Mouse (Mus musculus) liver, embryonic 12.5 days (tissue): ENCODE results near the gene Sox5. TPM values are rescaled to one million over a fixed set of nuclear protein-coding genes. Genes with fewer than 3 reads are reported as not detected.

ENCODE experiments used
- ATAC-seq: fragments of 200-750 bp; cut with Nextera tagmentation; 2 replicates; pipeline ENCODE4 v1.8.0; 2017; ENCODE audit warnings: moderate number of reproducible peaks, mild to moderate bottlenecking, moderate library complexity
- H3K27ac ChIP-seq: fragments of 300-500 bp; sonication (generic); 2 replicates; pipeline ENCODE4 v1.5.1; 2016; ENCODE audit warnings: mild to moderate bottlenecking
- H3K27me3 ChIP-seq: fragments of 300-500 bp; sonication (generic); replicated peaks from 2 replicates; pipeline ENCODE4 v1.6.1; 2016; ENCODE audit warnings: mild to moderate bottlenecking, moderate library complexity
- H3K36me3 ChIP-seq: fragments of 300-500 bp; sonication (generic); 2 replicates; pipeline ENCODE4 v1.6.1; 2016; ENCODE audit warnings: mild to moderate bottlenecking, moderate library complexity
- H3K4me1 ChIP-seq: fragments of 300-500 bp; sonication (generic); 2 replicates; pipeline ENCODE4 v1.6.1; 2016
- H3K4me2 ChIP-seq: fragments of 300-500 bp; sonication (generic); 2 replicates; pipeline ENCODE4 v1.6.1; 2016; ENCODE audit warnings: mild to moderate bottlenecking, moderate library complexity
- H3K4me3 ChIP-seq: fragments of 300-500 bp; sonication (generic); 2 replicates; pipeline ENCODE4 v1.5.1; 2016; ENCODE audit warnings: mild to moderate bottlenecking, moderate library complexity
- H3K9ac ChIP-seq: fragments of 300-500 bp; sonication (generic); 2 replicates; pipeline ENCODE4 v1.6.1; 2016; ENCODE audit warnings: mild to moderate bottlenecking, moderate library complexity
- H3K9me3 ChIP-seq: fragments of 300-500 bp; sonication (generic); replicated peaks from 2 replicates; pipeline ENCODE4 v1.6.1; 2016; ENCODE audit warnings: mild to moderate bottlenecking, moderate library complexity
- WGBS: fragments of 180-500 bp; shearing (Covaris S2); methylation state at CpG from one replicate; pipeline ENCODE4 v1.1.7; 2016; ENCODE audit not compliant: insufficient replicate concordance; 5-methylcytosine and 5-hydroxymethylcytosine counted together
- polyA plus RNA-seq: library from polyadenylated mRNA; unstranded; fragments of >200 nt; fragmentation: Nextera tagmentation; extraction: Ambion mirVana; gene quantifications from 2 replicates; pipeline ENCODE4 v1.2.1, GENCODE M21; 2016

Sox5 gene
- polyA plus RNA-seq, 1 experiment from 2014 or later, result 6.2 TPM

DNA sequence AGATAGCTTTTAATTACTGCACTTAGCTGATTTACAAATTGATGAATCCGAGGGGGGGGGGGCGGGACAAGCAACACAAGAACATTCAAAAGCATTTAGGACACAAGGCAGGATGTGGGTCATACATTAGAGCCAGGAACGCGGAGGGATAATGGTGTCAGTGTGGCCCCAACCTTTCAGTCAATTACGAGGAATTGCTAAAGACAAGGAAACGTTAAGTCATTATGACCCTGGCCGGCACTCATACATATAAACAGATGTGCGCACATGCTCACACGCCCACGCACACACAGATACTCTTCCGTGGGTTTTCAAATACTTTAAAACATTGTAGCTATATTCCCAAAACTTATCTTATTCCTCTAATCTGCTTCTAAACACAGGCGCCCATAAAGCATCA lies 19.9 kb downstream of the Sox5 start:
- Histone ChIP-seq H3K9me3 (no peaks in the 10 kb centered on the region), H3K27ac (no peak overlapping the region), H3K9ac (no peak overlapping the region), H3K36me3 (no peaks in the 10 kb centered on the region), H3K4me1 (peaks cover 14% of the 10 kb centered on the region; the same call in 1 of the 2 replicates), H3K4me2 (no peak overlapping the region), H3K4me3 (no peak overlapping the region), H3K27me3 (no peaks in the 10 kb centered on the region)
- WGBS, result 66% methylated on average over 12 of the region's 12 CpGs
- no peak for ATAC-seq

DNA sequence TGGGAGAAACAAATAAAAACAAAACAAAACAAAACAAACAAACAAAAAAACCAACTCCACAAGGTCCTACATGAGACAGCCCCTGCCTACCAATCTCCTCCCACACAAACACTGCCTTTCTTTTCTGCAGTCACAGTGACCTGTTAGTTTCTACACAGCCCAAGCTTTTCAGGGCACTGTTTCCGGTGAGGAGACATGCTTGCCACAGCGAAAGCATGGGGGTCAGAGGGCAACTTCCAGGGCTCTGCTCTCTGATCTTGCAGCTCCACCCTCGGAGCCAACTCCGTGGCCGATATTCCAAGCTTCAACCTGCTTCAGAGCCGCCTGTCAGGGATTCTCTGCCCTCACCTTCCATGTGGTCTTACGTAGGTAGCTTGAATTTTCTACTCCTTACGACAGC lies 22.6 kb downstream of the Sox5 start:
- Histone ChIP-seq H3K9ac (no peak overlapping the region), H3K27ac (peak overlapping the region; percentile 3; the same call in 1 of the 2 replicates)
- 58% methylated on average over 8 of the region's 8 CpGs for WGBS

DNA sequence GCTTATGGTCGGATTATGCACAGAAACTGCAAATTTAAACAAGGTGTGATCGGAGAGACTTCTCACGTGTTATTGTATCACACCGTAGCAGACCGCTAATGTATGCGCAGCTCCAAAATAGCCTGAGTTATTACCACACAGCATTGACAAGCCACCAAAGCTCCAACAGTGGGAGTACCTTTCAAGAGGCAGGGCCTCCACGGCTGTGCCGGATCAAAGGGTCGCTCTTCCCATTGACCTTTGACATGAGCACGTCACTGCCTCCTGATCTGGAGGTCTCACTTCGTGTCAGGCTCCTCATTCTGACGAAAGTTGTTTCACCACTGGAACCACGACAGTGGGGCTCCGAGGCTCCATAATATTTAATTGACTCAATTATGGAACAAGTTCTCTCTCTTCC lies 24.4 kb downstream of the Sox5 start:
- ATAC-seq, result 0 out of 2 replicates have a peak, but pooled peaks have one; percentile 30
- H3K27ac ChIP-seq, result no peak overlapping the region
- WGBS, result 71% methylated on average over 14 of the region's 14 CpGs
- H3K9ac ChIP-seq, result no peak overlapping the region
- peaks cover 20% of the 10 kb centered on the region; the same call in 1 of the 2 replicates for H3K4me1 ChIP-seq
- H3K4me2 ChIP-seq, result no peak overlapping the region
- H3K9me3 ChIP-seq, result 0 out of 2 replicates have a peak, but pooled peaks cover under 1% of the 10 kb centered on the region
- H3K4me3 ChIP-seq, result no peak overlapping the region
- H3K36me3 ChIP-seq, result no peaks in the 10 kb centered on the region
- H3K27me3 ChIP-seq, result no peaks in the 10 kb centered on the region

More for the DNA sequence above, 22.6 kb downstream of the Sox5 start:
- no peak overlapping the region for H3K4me3 ChIP-seq
- no peaks in the 10 kb centered on the region for H3K27me3 ChIP-seq
- peaks cover 20% of the 10 kb centered on the region; the same call in 1 of the 2 replicates for H3K4me1 ChIP-seq
- no peaks in the 10 kb centered on the region for H3K36me3 ChIP-seq
- no peak overlapping the region for H3K4me2 ChIP-seq
- ATAC-seq, result peak; percentile 48
- H3K9me3 ChIP-seq, result no peaks in the 10 kb centered on the region

DNA sequence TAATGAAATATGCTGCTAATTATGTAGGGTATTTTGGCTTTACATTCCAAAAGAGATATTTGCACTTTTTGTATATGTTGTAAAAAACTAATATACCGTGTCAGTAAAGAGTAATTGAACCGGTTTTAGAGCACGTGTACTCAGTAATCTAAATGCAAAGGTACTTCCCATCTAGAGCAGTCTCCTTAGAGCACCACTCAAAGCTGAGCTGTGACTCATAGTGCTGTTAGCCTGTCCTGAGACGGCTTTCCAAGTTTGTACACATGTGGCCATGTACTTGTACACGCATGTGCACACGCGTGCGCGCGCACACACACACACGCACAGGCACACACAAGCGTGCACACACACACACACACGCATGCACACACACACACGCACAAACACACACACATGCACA lies 25.3 kb downstream of the Sox5 start:
- H3K36me3 ChIP-seq, result no peaks in the 10 kb centered on the region
- H3K9me3 ChIP-seq, result 0 out of 2 replicates have a peak, but pooled peaks cover 4% of the 10 kb centered on the region
- H3K27me3 ChIP-seq, result no peaks in the 10 kb centered on the region
- no peak overlapping the region for H3K4me3 ChIP-seq
- peaks cover 20% of the 10 kb centered on the region; the same call in 1 of the 2 replicates for H3K4me1 ChIP-seq
- ATAC-seq, result no peak
- no peak overlapping the region for H3K4me2 ChIP-seq
- no peak overlapping the region for H3K9ac ChIP-seq
- 86% methylated on average over 14 of the region's 14 CpGs for WGBS
- no peak overlapping the region for H3K27ac ChIP-seq

DNA sequence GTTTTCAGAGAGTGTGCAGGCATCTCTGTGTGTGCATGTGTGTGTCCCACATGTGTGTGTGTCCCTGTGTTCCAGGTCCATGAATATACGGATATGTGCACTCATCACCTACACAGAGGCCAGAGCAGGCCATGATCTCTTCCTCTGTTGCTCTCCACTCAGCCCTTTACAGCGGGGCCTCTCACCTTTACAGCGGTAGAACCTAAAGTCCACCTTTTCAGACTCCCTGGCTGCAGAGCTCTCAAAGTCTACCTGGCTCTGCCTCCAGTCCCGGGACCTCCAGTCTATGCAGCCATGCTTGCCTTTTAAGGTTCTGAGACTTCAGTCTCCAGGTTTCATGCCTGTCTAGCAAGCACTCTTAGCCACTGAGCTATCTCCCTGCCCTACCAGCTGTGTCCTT lies 26.5 kb downstream of the Sox5 start:
- Histone ChIP-seq H3K4me3 (no peak overlapping the region), H3K9me3 (0 out of 2 replicates have a peak, but pooled peaks cover 4% of the 10 kb centered on the region), H3K4me1 (peaks cover 20% of the 10 kb centered on the region; the same call in 1 of the 2 replicates), H3K27ac (no peak overlapping the region; the same call in 1 of the 2 replicates), H3K27me3 (no peaks in the 10 kb centered on the region), H3K9ac (no peak overlapping the region), H3K36me3 (no peaks in the 10 kb centered on the region), H3K4me2 (no peak overlapping the region)
- 75% methylated on average over 4 of the region's 4 CpGs for WGBS
- ATAC-seq, result no peak

GRCm38 (mm10) chr6:144754366-144754765 lies 27.4 kb downstream of the Sox5 start:
- Histone ChIP-seq H3K36me3 (no peaks in the 10 kb centered on the region), H3K9ac (no peak overlapping the region), H3K4me1 (peaks cover 16% of the 10 kb centered on the region; the same call in 1 of the 2 replicates), H3K4me3 (no peak overlapping the region), H3K4me2 (no peak overlapping the region), H3K27ac (no peak overlapping the region), H3K9me3 (0 out of 2 replicates have a peak, but pooled peaks cover 4% of the 10 kb centered on the region), H3K27me3 (no peaks in the 10 kb centered on the region)
- no peak for ATAC-seq

- no peak for ATAC-seq
- WGBS, result 52% methylated on average over 3 of the region's 3 CpGs
- no peak overlapping the region for H3K4me2 ChIP-seq
- H3K4me3 ChIP-seq, result no peak overlapping the region
- H3K27ac ChIP-seq, result no peak overlapping the region
- H3K9ac ChIP-seq, result no peak overlapping the region
- no peaks in the 10 kb centered on the region for H3K27me3 ChIP-seq
- H3K36me3 ChIP-seq, result no peaks in the 10 kb centered on the region
- 0 out of 2 replicates have a peak, but pooled peaks cover 4% of the 10 kb centered on the region for H3K9me3 ChIP-seq
- peaks cover 12% of the 10 kb centered on the region; the same call in 1 of the 2 replicates for H3K4me1 ChIP-seq
Observed at GRCm38 (mm10) chr6:144753963-144754296, 27.8 kb downstream of the Sox5 start.

GRCm38 (mm10) chr6:144753225-144753962 lies 28.4 kb downstream of the Sox5 start:
- WGBS, result 71% methylated on average over 13 of the region's 13 CpGs
- H3K9me3 ChIP-seq, result 0 out of 2 replicates have a peak, but pooled peaks cover 4% of the 10 kb centered on the region
- no peaks in the 10 kb centered on the region for H3K27me3 ChIP-seq
- H3K4me1 ChIP-seq, result peaks cover 6% of the 10 kb centered on the region; the same call in 1 of the 2 replicates
- no peak overlapping the region for H3K4me2 ChIP-seq
- no peaks in the 10 kb centered on the region for H3K36me3 ChIP-seq
- ATAC-seq, result no peak
- H3K27ac ChIP-seq, result no peak overlapping the region
- H3K9ac ChIP-seq, result no peak overlapping the region
- no peak overlapping the region for H3K4me3 ChIP-seq

DNA sequence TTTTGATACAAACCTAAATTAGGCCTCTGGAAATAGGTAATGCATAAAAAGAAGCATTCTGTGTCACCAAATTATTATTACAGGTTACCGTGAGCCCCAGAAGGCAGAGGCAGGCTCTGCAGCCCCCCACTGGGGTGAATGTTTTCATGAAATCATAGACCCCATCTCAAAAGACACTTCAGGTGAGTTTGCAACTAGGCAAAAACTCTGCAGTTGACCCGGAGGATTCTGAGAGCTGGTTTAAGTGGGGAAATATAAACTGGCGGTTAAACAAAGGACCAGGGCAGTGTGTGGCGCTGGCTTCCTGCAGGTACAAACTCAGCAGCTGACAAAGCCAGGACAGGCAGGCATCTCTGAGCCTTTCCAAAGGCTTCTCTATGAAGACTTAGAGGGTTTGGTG lies 30.2 kb downstream of the Sox5 start:
- WGBS, result 82% methylated on average over 4 of the region's 4 CpGs
- Histone ChIP-seq H3K4me2 (no peak overlapping the region), H3K27ac (no peak overlapping the region), H3K9me3 (0 out of 2 replicates have a peak, but pooled peaks cover 4% of the 10 kb centered on the region), H3K36me3 (no peaks in the 10 kb centered on the region), H3K27me3 (no peaks in the 10 kb centered on the region), H3K9ac (no peak overlapping the region), H3K4me1 (0 out of 2 replicates have a peak, but pooled peaks cover 6% of the 10 kb centered on the region), H3K4me3 (no peak overlapping the region)
- no peak for ATAC-seq

DNA sequence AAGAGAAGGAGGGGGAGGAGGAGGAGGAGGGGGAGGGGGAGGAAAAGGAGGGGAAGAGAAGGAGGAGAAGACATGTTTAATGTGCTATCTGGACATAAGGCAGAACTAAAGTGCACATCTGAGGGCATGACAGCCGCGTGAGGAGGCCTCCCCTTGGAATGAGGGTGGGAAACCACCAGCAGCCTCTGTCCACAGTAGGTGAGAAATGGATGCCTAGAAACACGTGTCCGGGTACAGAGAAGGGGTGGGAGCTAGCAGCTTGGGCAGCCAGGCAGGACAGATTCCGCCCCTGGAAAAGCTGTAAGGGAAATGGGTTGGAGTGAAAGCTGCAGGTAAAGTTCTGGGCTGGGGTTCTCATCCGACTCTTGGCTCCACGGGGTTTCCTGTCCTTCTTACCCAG lies 31.6 kb downstream of the Sox5 start:
- Histone ChIP-seq H3K27ac (no peak overlapping the region), H3K9me3 (0 out of 2 replicates have a peak, but pooled peaks cover 4% of the 10 kb centered on the region), H3K4me2 (no peak overlapping the region), H3K4me1 (0 out of 2 replicates have a peak, but pooled peaks cover 2% of the 10 kb centered on the region), H3K4me3 (no peak overlapping the region), H3K36me3 (no peaks in the 10 kb centered on the region), H3K27me3 (no peaks in the 10 kb centered on the region), H3K9ac (no peak overlapping the region)
- WGBS, result 60% methylated on average over 7 of the region's 7 CpGs
- no peak for ATAC-seq

GRCm38 (mm10) chr6:144746436-144746835 lies 35.3 kb downstream of the Sox5 start:
- H3K27ac ChIP-seq, result no peak overlapping the region
- no peaks in the 10 kb centered on the region for H3K36me3 ChIP-seq
- 0 out of 2 replicates have a peak, but pooled peaks cover 4% of the 10 kb centered on the region for H3K4me1 ChIP-seq
- no peaks in the 10 kb centered on the region for H3K9me3 ChIP-seq
- H3K27me3 ChIP-seq, result no peaks in the 10 kb centered on the region
- no peak overlapping the region for H3K4me2 ChIP-seq
- no peak overlapping the region for H3K9ac ChIP-seq
- no peak for ATAC-seq
- 81% methylated on average over 10 of the region's 10 CpGs for WGBS
- H3K4me3 ChIP-seq, result no peak overlapping the region

DNA sequence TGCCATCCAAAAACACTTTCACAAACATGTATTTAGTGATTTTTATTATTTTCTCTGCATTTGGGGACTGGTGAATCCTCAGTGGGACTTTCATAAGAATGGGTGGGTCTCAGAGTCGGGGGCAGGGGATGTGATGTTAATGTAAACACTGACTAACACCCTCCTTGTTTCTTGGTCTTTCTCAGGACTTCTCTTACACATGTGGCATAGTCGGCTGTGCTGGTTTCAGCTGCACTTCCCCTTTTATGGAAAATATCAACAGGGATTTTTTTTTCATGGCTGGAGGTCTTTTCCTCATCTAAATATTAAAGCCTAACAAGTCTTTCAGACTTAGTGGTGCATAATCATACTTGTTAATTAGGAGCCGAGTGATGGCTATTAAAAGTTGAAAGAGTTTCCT lies 39.2 kb downstream of the Sox5 start:
- no peaks in the 10 kb centered on the region for H3K9me3 ChIP-seq
- H3K4me3 ChIP-seq, result no peak overlapping the region
- no peaks in the 10 kb centered on the region for H3K36me3 ChIP-seq
- no peak overlapping the region for H3K9ac ChIP-seq
- H3K27ac ChIP-seq, result no peak overlapping the region
- 0 out of 2 replicates have a peak, but pooled peaks cover 4% of the 10 kb centered on the region for H3K4me1 ChIP-seq
- 39% methylated on average over 3 of the region's 3 CpGs for WGBS
- no peak for ATAC-seq
- no peaks in the 10 kb centered on the region for H3K27me3 ChIP-seq
- H3K4me2 ChIP-seq, result no peak overlapping the region
